Comparison of ENCODE assay signal across 17 mouse cellular contexts in genomic region chrX:137806231-137807114, GRCm38 (mm10).
DNase-seq lines count a peak whose midpoint lies in the region; ATAC-seq lines count a peak whose summit lies in the region.
"Had no signal": no experiment of that assay in that cellular context is flagged by ENCODE, and none has a peak within 500 bp of the region (broad histone marks: within the 10 kb centered on the region; RNA-seq: fewer than 3 reads in every experiment).

No protein-coding gene starts in this region.

- H3K27me3 ChIP-seq in forebrain, embryonic 16.5 days (replicated peaks; ENCODE audit: control insufficient read depth, insufficient read depth, low read length) = no peaks in the 10 kb centered on the region
- peaks cover 7% of the 10 kb centered on the region; the same call in 1 of the 2 replicates for H3K27me3 ChIP-seq in midbrain, embryonic 10.5 days (ENCODE audit: low read depth, poor library complexity, severe bottlenecking)

- no peaks in the 10 kb centered on the region for H3K36me3 ChIP-seq in forebrain, embryonic 16.5 days (ENCODE audit: control insufficient read depth, insufficient read depth)
- H3K36me3 ChIP-seq in midbrain, embryonic 10.5 days = no peaks in the 10 kb centered on the region
- H3K36me3 ChIP-seq: G1E had no signal

- intact Hi-C loops in left cerebral cortex, postnatal 4 days (cut with DNase I) = no loop called here

- no peaks in the 10 kb centered on the region for H3K4me1 ChIP-seq in forebrain, embryonic 16.5 days (replicated peaks; ENCODE audit: control insufficient read depth, insufficient read depth, low read length)
- no peaks in the 10 kb centered on the region; the same call in 1 of the 2 replicates for H3K4me1 ChIP-seq in midbrain, embryonic 10.5 days

- no peaks in the 10 kb centered on the region for H3K9me3 ChIP-seq in forebrain, embryonic 16.5 days (ENCODE audit: control insufficient read depth, low read length)
- no peaks in the 10 kb centered on the region for H3K9me3 ChIP-seq in midbrain, embryonic 10.5 days (replicated peaks)
- H3K9me3 ChIP-seq: G1E had no signal

- whole genome bisulfite sequencing in forebrain, embryonic 16.5 days = 25% methylated on average over 4 of the region's 4 CpGs
- 72% methylated on average over 4 of the region's 4 CpGs for WGBS in midbrain, embryonic 10.5 days

- no peak overlapping the region for H3K9ac ChIP-seq in forebrain, embryonic 16.5 days (replicated peaks; ENCODE audit: low read depth, low read length)

- H3K27ac ChIP-seq in forebrain, embryonic 16.5 days (ENCODE audit: low read length) = no peak overlapping the region
- H3K27ac ChIP-seq in midbrain, embryonic 10.5 days (replicated peaks) = no peak overlapping the region
- H3K27ac ChIP-seq: heart, adult 2 months; left cerebral cortex, adult 2 months; macrophage had no signal

- ATAC-seq in forebrain, embryonic 16.5 days = peak; percentile 81
- ATAC-seq: intestine, embryonic 16.5 days had no signal

- no peak overlapping the region for H3K4me2 ChIP-seq in forebrain, embryonic 16.5 days (ENCODE audit: low read length)

- peak; percentile 21 for DNase-seq in left cerebral cortex, postnatal 4 days
- DNase-seq in left cerebral cortex, adult 11 months (ENCODE audit: low spot score) = no peak
- peak; percentile 11 for DNase-seq in midbrain, embryonic 10.5 days (ENCODE audit: low spot score)
- DNase-seq in retina, embryonic 14.5 days (ENCODE audit: low spot score) = peak; percentile 19
- DNase-seq in kidney, postnatal 14 days = no peak
- no peak for DNase-seq in urinary bladder, adult 2 months (ENCODE audit: low spot score)
- DNase-seq: heart, adult 2 months; heart, postnatal 14 days; kidney, postnatal 25 days; lung, adult 18-20 months; spleen, adult 18-20 months had no signal

- no peak overlapping the region for H3K4me3 ChIP-seq in forebrain, embryonic 16.5 days (replicated peaks; ENCODE audit: low read length)
- H3K4me3 ChIP-seq in midbrain, embryonic 10.5 days = no peak overlapping the region
- H3K4me3 ChIP-seq: erythroblast, embryonic 14.5 days; heart, adult 2 months; left cerebral cortex, adult 2 months had no signal

Comparison
In these comparisons a context has a peak if more than half of its experiments do, and no peak if none do; other contexts are left out.
1. DNase-seq: peak in left cerebral cortex, postnatal 4 days (single experiment), midbrain, embryonic 10.5 days (single experiment) and retina, embryonic 14.5 days (single experiment); none in left cerebral cortex, adult 11 months (single experiment), kidney, postnatal 14 days (single experiment) and urinary bladder, adult 2 months (single experiment).